Mouse (Mus musculus): Measurements from ENCODE around the gene Snu13. TPM values are rescaled to one million over a fixed set of nuclear protein-coding genes. Genes with fewer than 3 reads are reported as not detected.

Gene Snu13
- polyA plus RNA-seq (2021; fragmentation: Nextera tagmentation), result 245 and 274 TPM in 2 replicates
- long read RNA-seq, experiment 1, transcript Snu13-202 (3 exons, 2,077 nt), result major isoform, 579 of 600 reads
- long read RNA-seq, experiment 1, partial matches to known transcripts, result 3 of 600 reads
- long read RNA-seq, experiment 1, other reads (novel, unspliced or antisense), result 17 of 600 reads
- long read RNA-seq, experiment 2, transcript Snu13-202 (3 exons, 2,077 nt), result major isoform, 381 of 414 reads
- long read RNA-seq, experiment 2, partial matches to known transcripts, result 25 of 414 reads
- long read RNA-seq, experiment 2, other reads (novel, unspliced or antisense), result 8 of 414 reads

GRCm38 (mm10) chr15:82047080-82047883 is at the start of gene Snu13:
Snu13 (minus strand) TSS chr15:82047598.

GRCm38 (mm10) chr15:82069898-82070297 is 22.5 kb upstream of the Snu13 start, which contains the start of gene Mei1:
Mei1 (plus strand) TSS chr15:82069996.

GRCm38 (mm10) chr15:82058719-82059201 is 11.4 kb upstream of the Snu13 start, which contains the start of gene 4930407I10Rik:
4930407I10Rik (plus strand) TSS chr15:82059151.

GRCm38 (mm10) chr15:82033762-82034161 is 13.6 kb downstream of the Snu13 start, which contains the start of gene Desi1:
Desi1 (minus strand) TSS chr15:82033862.

Other genes with a start within 250 kb of the Snu13 start
- gene Tef, start 245.2 kb downstream of the Snu13 start, polyA plus RNA-seq (2021; fragmentation: Nextera tagmentation), result 35.3 and 105 TPM in 2 replicates
- gene Tob2, start 188.8 kb downstream of the Snu13 start, polyA plus RNA-seq (2021; fragmentation: Nextera tagmentation), result 8.2 and 9.3 TPM in 2 replicates
- gene Phf5a, start 175.7 kb downstream of the Snu13 start, polyA plus RNA-seq (2021; fragmentation: Nextera tagmentation), result 63.8 and 65.3 TPM in 2 replicates
- 270 and 354 TPM in 2 replicates for gene Aco2, start 175.3 kb downstream of the Snu13 start, polyA plus RNA-seq (2021; fragmentation: Nextera tagmentation)
- 185 and 213 TPM in 2 replicates for gene Polr3h, start 121.4 kb downstream of the Snu13 start, polyA plus RNA-seq (2021; fragmentation: Nextera tagmentation)
- gene Csdc2, start 110.8 kb downstream of the Snu13 start, polyA plus RNA-seq (2021; fragmentation: Nextera tagmentation), result 51.2 and 99.5 TPM in 2 replicates
- 488 and 565 TPM in 2 replicates for gene Pmm1, start 86.7 kb downstream of the Snu13 start, polyA plus RNA-seq (2021; fragmentation: Nextera tagmentation)
- gene 1700029P11Rik, start 67.1 kb downstream of the Snu13 start, polyA plus RNA-seq (2021; fragmentation: Nextera tagmentation), result not detected in 2 replicates
- gene Xrcc6, start 59.8 kb downstream of the Snu13 start, polyA plus RNA-seq (2021; fragmentation: Nextera tagmentation), result 13.0 and 15.6 TPM in 2 replicates
- 48.9 and 88.1 TPM in 2 replicates for gene Desi1, start 13.7 kb downstream of the Snu13 start, polyA plus RNA-seq (2021; fragmentation: Nextera tagmentation)
- not detected in 2 replicates for gene 4930407I10Rik, start 11.6 kb upstream of the Snu13 start, polyA plus RNA-seq (2021; fragmentation: Nextera tagmentation)
- 1.9 and 2.9 TPM in 2 replicates for gene Mei1, start 22.4 kb upstream of the Snu13 start, polyA plus RNA-seq (2021; fragmentation: Nextera tagmentation)
- gene Ccdc134, start 80.3 kb upstream of the Snu13 start, polyA plus RNA-seq (2021; fragmentation: Nextera tagmentation), result 6.2 and 6.4 TPM in 2 replicates
- 57.0 and 87.6 TPM in 2 replicates for gene Srebf2, start 99.6 kb upstream of the Snu13 start, polyA plus RNA-seq (2021; fragmentation: Nextera tagmentation)
- 0.93 and 1.9 TPM in 2 replicates for gene Shisa8, start 165.2 kb upstream of the Snu13 start, polyA plus RNA-seq (2021; fragmentation: Nextera tagmentation)
- 0.23 TPM in 2 replicates for gene Tnfrsf13c, start 176.8 kb upstream of the Snu13 start, polyA plus RNA-seq (2021; fragmentation: Nextera tagmentation)
- 13.8 and 14.9 TPM in 2 replicates for gene Cenpm, start 197.2 kb upstream of the Snu13 start, polyA plus RNA-seq (2021; fragmentation: Nextera tagmentation)
- gene 1500009C09Rik, start 204.8 kb upstream of the Snu13 start, polyA plus RNA-seq (2021; fragmentation: Nextera tagmentation), result 24.0 and 32.9 TPM in 2 replicates
- gene Sept3, start 227.3 kb upstream of the Snu13 start, polyA plus RNA-seq (2021; fragmentation: Nextera tagmentation), result 85.5 and 117 TPM in 2 replicates